Comparison of ENCODE assay signal across 8 mouse cellular contexts in genomic region chr1:189007239-189007979, GRCm38 (mm10). TPM values are rescaled to one million over a fixed set of nuclear protein-coding genes. Genes with fewer than 3 reads are reported as not detected.
DNase-seq lines count a peak whose midpoint lies in the region; ATAC-seq and TF ChIP-seq lines count a peak whose summit lies in the region.

Kctd3 (minus strand) TSS chr1:189007841.

- TF ChIP-seq EP300 in heart, adult 2 months (IDR thresholded peaks at IDR 0.05; ENCODE audit: insufficient read depth, low read depth, low read length) = peak; percentile 8; the same call in 1 of the 2 replicates

- intact Hi-C loops in heart, adult 2 months (cut with DNase I) = no loop called here

- H3K4me1 ChIP-seq in embryonic facial prominence, embryonic 14.5 days (ENCODE audit: control insufficient read depth, insufficient read depth, low read length) = peaks cover 12% of the 10 kb centered on the region
- H3K4me1 ChIP-seq in heart, adult 2 months (ENCODE audit: control insufficient read depth, insufficient read depth, low read length) = peaks cover 7% of the 10 kb centered on the region
- peaks cover 24% of the 10 kb centered on the region for H3K4me1 ChIP-seq in limb, embryonic 13.5 days
- peaks cover 25% of the 10 kb centered on the region for H3K4me1 ChIP-seq in midbrain, embryonic 16.5 days (ENCODE audit: control insufficient read depth, insufficient read depth, low read length)

- ATAC-seq in embryonic facial prominence, embryonic 14.5 days (ENCODE audit: low read depth) = peak; percentile 91
- ATAC-seq in limb, embryonic 13.5 days (ENCODE audit: low FRiP score, low read depth) = peak; percentile 90
- peak; percentile 89 for ATAC-seq in midbrain, embryonic 16.5 days

- peak within 1 kb of the TSS; percentile 96 for H3K4me2 ChIP-seq in embryonic facial prominence, embryonic 14.5 days (ENCODE audit: low read depth, low read length)
- peak within 1 kb of the TSS; percentile 94 for H3K4me2 ChIP-seq in limb, embryonic 13.5 days (replicated peaks)
- H3K4me2 ChIP-seq in midbrain, embryonic 16.5 days (ENCODE audit: low read length) = peak within 1 kb of the TSS; percentile 94

- peak within 1 kb of the TSS; percentile 98 for H3K4me3 ChIP-seq in embryonic facial prominence, embryonic 14.5 days (ENCODE audit: low read depth, low read length)
- peak within 1 kb of the TSS; percentile 93 for H3K4me3 ChIP-seq in heart, adult 2 months
- H3K4me3 ChIP-seq in limb, embryonic 13.5 days = peak within 1 kb of the TSS; percentile 96
- H3K4me3 ChIP-seq in midbrain, embryonic 16.5 days (ENCODE audit: low read depth, low read length) = peak within 1 kb of the TSS; percentile 99

- H3K27me3 ChIP-seq in embryonic facial prominence, embryonic 14.5 days (replicated peaks; ENCODE audit: control insufficient read depth, insufficient read depth, low read length) = no peaks in the 10 kb centered on the region
- no peaks in the 10 kb centered on the region for H3K27me3 ChIP-seq in heart, adult 2 months (ENCODE audit: control insufficient read depth, insufficient read depth, low read length)
- no peaks in the 10 kb centered on the region for H3K27me3 ChIP-seq in limb, embryonic 13.5 days
- no peaks in the 10 kb centered on the region for H3K27me3 ChIP-seq in midbrain, embryonic 16.5 days (ENCODE audit: control insufficient read depth, insufficient read depth, low read depth, low read length)

- peak within 1 kb of the TSS; percentile 55; the same call in 1 of the 2 replicates for H3K27ac ChIP-seq in embryonic facial prominence, embryonic 14.5 days (replicated peaks; ENCODE audit: low read depth, low read length)
- peak within 1 kb of the TSS; percentile 74 for H3K27ac ChIP-seq in heart, adult 2 months
- H3K27ac ChIP-seq in limb, embryonic 13.5 days = peak within 1 kb of the TSS; percentile 48; the same call in 1 of the 2 replicates
- H3K27ac ChIP-seq in midbrain, embryonic 16.5 days (ENCODE audit: low read length) = peak within 1 kb of the TSS; percentile 77

- peak within 1 kb of the TSS; percentile 96 for H3K9ac ChIP-seq in embryonic facial prominence, embryonic 14.5 days (ENCODE audit: low read depth, low read length)
- peak within 1 kb of the TSS; percentile 96 for H3K9ac ChIP-seq in heart, adult 2 months (ENCODE audit: low read depth, low read length)
- peak within 1 kb of the TSS; percentile 96 for H3K9ac ChIP-seq in limb, embryonic 13.5 days
- peak within 1 kb of the TSS; percentile 93 for H3K9ac ChIP-seq in midbrain, embryonic 16.5 days (ENCODE audit: low read depth, low read length)

- no peak for TF ChIP-seq CTCF in heart, adult 2 months (IDR thresholded peaks at IDR 0.05)

- 0% methylated on average over 53 of the region's 74 CpGs for WGBS in embryonic facial prominence, embryonic 14.5 days
- under 1% methylated on average over 71 of the region's 74 CpGs for WGBS in heart, adult 2 months
- WGBS in limb, embryonic 13.5 days = under 1% methylated on average over 71 of the region's 74 CpGs
- under 1% methylated on average over 52 of the region's 74 CpGs for WGBS in midbrain, embryonic 16.5 days

- H3K9me3 ChIP-seq in embryonic facial prominence, embryonic 14.5 days (ENCODE audit: control insufficient read depth, low read length) = no peaks in the 10 kb centered on the region
- H3K9me3 ChIP-seq in limb, embryonic 13.5 days = no peaks in the 10 kb centered on the region
- no peaks in the 10 kb centered on the region for H3K9me3 ChIP-seq in midbrain, embryonic 16.5 days (replicated peaks; ENCODE audit: control insufficient read depth, low read length, poor library complexity, severe bottlenecking)

- DNase-seq in 3T3-L1 (ENCODE audit: low read depth, low spot score) = peak; percentile 90
- peak; percentile 93 to 97 for DNase-seq in adrenal gland, postnatal 4 days (ENCODE audit: low spot score in 2 of 2)
- peak; percentile 97 for DNase-seq in embryonic facial prominence, embryonic 14.5 days (ENCODE audit: low spot score)
- peak; percentile 94 to 98 for DNase-seq in heart, adult 2 months
- peak; percentile 92 to 96 for DNase-seq in kidney, adult 8-10 months
- DNase-seq in spleen, postnatal 10 days (ENCODE audit: low spot score in 2 of 2) = peak; percentile 91 to 98

- H3K79me2 ChIP-seq in heart, adult 2 months (replicated peaks; ENCODE audit: control insufficient read depth, insufficient read depth, low read length) = peaks cover 11% of the 10 kb centered on the region

- TF ChIP-seq POLR2A in heart, adult 2 months (IDR thresholded peaks at IDR 0.05; ENCODE audit: insufficient read depth, low read depth, low read length) = peak; percentile 65

- H3K36me3 ChIP-seq in embryonic facial prominence, embryonic 14.5 days (ENCODE audit: control insufficient read depth, insufficient read depth, low read length) = peaks cover 15% of the 10 kb centered on the region; the same call in 1 of the 2 replicates
- H3K36me3 ChIP-seq in heart, adult 2 months (ENCODE audit: control insufficient read depth, insufficient read depth, low read length) = peaks cover 2% of the 10 kb centered on the region; the same call in 1 of the 2 replicates
- H3K36me3 ChIP-seq in limb, embryonic 13.5 days = peaks cover 8% of the 10 kb centered on the region; the same call in 1 of the 2 replicates
- no peaks in the 10 kb centered on the region for H3K36me3 ChIP-seq in midbrain, embryonic 16.5 days (ENCODE audit: control insufficient read depth, insufficient read depth, low read length)

RNA-seq across cellular contexts. Expression of gene Kctd3, which starts in this region (rescaled TPM):
- 10 to 100 TPM; 43.7 to 48.6 TPM for total RNA-seq in adrenal gland, postnatal 4 days (2021)
- polyA plus RNA-seq in embryonic facial prominence, embryonic 14.5 days (2014; fragmentation: Nextera tagmentation; extraction: Ambion mirVana) = 28.5 and 34.1 TPM in 2 replicates
- total RNA-seq in heart, adult 2 months (2021) = 10 to 100 TPM; 13.6 to 14.9 TPM
- 13.2 and 16.7 TPM in 2 replicates for polyA plus RNA-seq in heart, adult 2 months (2012; rRNA removed)
- 33.4 and 34.6 TPM in 2 replicates for polyA plus RNA-seq in limb, embryonic 13.5 days (2015; fragmentation: Nextera tagmentation; extraction: Ambion mirVana)
- polyA plus RNA-seq in midbrain, embryonic 16.5 days (2015; fragmentation: Nextera tagmentation; extraction: Ambion mirVana) = 48.5 and 49.6 TPM in 2 replicates

Comparison
In these comparisons a context has a peak if more than half of its experiments do, and no peak if none do; other contexts are left out.
1. Peak in every context shown above with its lines: DNase-seq, ATAC-seq, H3K4me3 ChIP-seq and H3K27ac ChIP-seq.